Mouse (Mus musculus): ENCODE measurements around the gene B3gnt2.

DNA sequence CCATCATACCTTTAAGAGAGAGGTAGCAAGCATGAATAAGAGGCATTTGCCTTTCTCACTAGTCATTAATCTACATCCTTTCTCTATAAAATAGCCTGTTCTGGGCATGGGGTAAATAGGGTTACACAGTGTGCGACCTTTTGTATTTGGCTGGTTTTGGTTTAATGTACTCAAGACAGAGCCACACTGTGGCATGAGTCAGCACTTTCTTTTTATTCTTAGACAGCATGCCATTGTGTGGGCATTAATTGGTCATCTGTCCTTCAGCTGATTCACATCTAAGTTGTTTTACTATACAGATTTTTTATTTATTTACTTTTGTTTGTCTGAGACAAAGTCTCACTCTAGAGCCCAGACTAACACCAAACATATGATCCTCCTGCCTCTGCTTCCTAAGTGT lies 68.6 kb downstream of the B3gnt2 start:
- TF ChIP-seq CTCF (IDR thresholded peaks at IDR 0.05; ENCODE audit: borderline replicate concordance, insufficient read depth, low read length) (no peak), POLR2A (IDR thresholded peaks at IDR 0.05; ENCODE audit: low read depth, low read length) (no peak)

Measured in embryonic fibroblast, embryonic 13.5 days (primary cell).